Mouse (Mus musculus) spleen, postnatal 4 days (tissue): ENCODE measurements around the gene Zbtb1.

Source experiments
- DNase-seq, 2 experiments: peaks; one replicate each; pipeline ENCODE4 v3.0.0; 2022; ENCODE audit warnings: low spot score in 2 of 2

Gene Zbtb1

GRCm38 (mm10) chr12:76369978-76370830 lies at the start of gene Zbtb1:
Zbtb1 (plus strand) TSS chr12:76370266.
- peak; percentile 81 to 91 for DNase-seq

- DNase-seq = peak; percentile 25 to 72
Measured at GRCm38 (mm10) chr12:76324679-76325431, 45.2 kb upstream of the Zbtb1 start, which contains the start of gene Akap5. Akap5 (plus strand) TSS chr12:76324891.

- peak in 1 of 2 experiments; percentile 60 for DNase-seq
Measured at GRCm38 (mm10) chr12:76326437-76327220, 43.4 kb upstream of the Zbtb1 start.

- DNase-seq = peak in 1 of 2 experiments; percentile 51
Measured at GRCm38 (mm10) chr12:76328567-76329354, 41.3 kb upstream of the Zbtb1 start.

- no peak for DNase-seq
Measured at GRCm38 (mm10) chr12:76333688-76334087, 36.4 kb upstream of the Zbtb1 start.

GRCm38 (mm10) chr12:76335641-76336040 lies 34.4 kb upstream of the Zbtb1 start:
- DNase-seq = no peak

GRCm38 (mm10) chr12:76336111-76336965 lies 33.7 kb upstream of the Zbtb1 start:
- no peak for DNase-seq

GRCm38 (mm10) chr12:76341080-76341479 lies 29.0 kb upstream of the Zbtb1 start:
- DNase-seq = peak; percentile 51 to 80

- DNase-seq = peak in 1 of 2 experiments; percentile 61
Measured at GRCm38 (mm10) chr12:76345759-76346455, 24.2 kb upstream of the Zbtb1 start.

GRCm38 (mm10) chr12:76349680-76350220 lies 20.3 kb upstream of the Zbtb1 start:
- peak in 1 of 2 experiments; percentile 60 for DNase-seq

GRCm38 (mm10) chr12:76360868-76361267 lies 9.2 kb upstream of the Zbtb1 start:
- DNase-seq = peak in 1 of 2 experiments; percentile 53

- peak in 1 of 2 experiments; percentile 59 for DNase-seq
Measured at GRCm38 (mm10) chr12:76361405-76362302, 8.4 kb upstream of the Zbtb1 start.

GRCm38 (mm10) chr12:76362303-76362676 lies 7.8 kb upstream of the Zbtb1 start:
- DNase-seq = peak in 1 of 2 experiments; percentile 62

GRCm38 (mm10) chr12:76366276-76366675 lies 3.8 kb upstream of the Zbtb1 start:
- DNase-seq = no peak

GRCm38 (mm10) chr12:76367096-76367995 lies 2.7 kb upstream of the Zbtb1 start:
- DNase-seq = peak in 1 of 2 experiments; percentile 68

- DNase-seq = peak in 1 of 2 experiments; percentile 64
Measured at GRCm38 (mm10) chr12:76368201-76368789, 1.8 kb upstream of the Zbtb1 start.
